In the genomic region with DNA sequence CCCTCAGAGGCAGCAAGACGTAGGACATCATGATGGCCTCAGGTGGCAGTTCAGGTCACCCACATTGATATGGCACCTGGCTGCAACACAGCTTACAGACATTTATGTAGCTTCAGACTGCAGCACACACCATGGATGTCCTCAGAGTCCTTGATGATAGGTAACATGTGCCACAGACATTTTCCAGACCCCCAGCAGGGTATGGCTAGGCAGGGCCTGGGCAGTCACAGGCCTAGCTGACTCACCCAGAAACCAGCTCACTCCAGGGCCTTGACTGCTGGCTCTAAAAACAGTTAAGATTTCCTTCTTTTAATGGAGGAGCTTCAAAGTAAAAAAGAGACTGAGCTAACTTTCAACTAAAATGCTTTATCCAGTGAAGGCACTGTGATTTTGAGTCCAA, we compare ENCODE assay signal across 22 mouse cellular contexts.
DNase-seq lines count a peak whose midpoint lies in the region; ATAC-seq and TF ChIP-seq lines count a peak whose summit lies in the region.
"Had no signal": no experiment of that assay in that cellular context is flagged by ENCODE, and none has a peak within 500 bp of the region (broad histone marks: within the 10 kb centered on the region; RNA-seq: fewer than 3 reads in every experiment).

No protein-coding gene starts in this region.

- no peak overlapping the region for H3K4me2 ChIP-seq in heart, embryonic 11.5 days
- H3K4me2 ChIP-seq: embryonic facial prominence, embryonic 13.5 days; forebrain, embryonic 12.5 days; heart, embryonic 12.5 days; hindbrain, embryonic 15.5 days had no signal

- H3K9ac ChIP-seq in heart, embryonic 11.5 days (ENCODE audit: low read depth, low read length): no peak overlapping the region
- H3K9ac ChIP-seq: embryonic facial prominence, embryonic 13.5 days; forebrain, embryonic 12.5 days; forebrain, postnatal 0 days; heart, embryonic 12.5 days; hindbrain, embryonic 15.5 days had no signal

- peak; percentile 20 for DNase-seq in adrenal gland, adult 2 months
- DNase-seq in adrenal gland, postnatal 4 days (ENCODE audit: low spot score in 2 of 2): no peak
- peak; percentile 8 for DNase-seq in heart, postnatal 4 days
- DNase-seq in Patski (ENCODE audit: low read depth, low spot score): no peak
- peak; percentile 7 for DNase-seq in adrenal gland, postnatal 14 days
- no peak for DNase-seq in frontal cortex, postnatal 25 days (ENCODE audit: low spot score in 2 of 2)
- no peak for DNase-seq in gastrocnemius, postnatal 14 days
- DNase-seq: cerebellum, adult 11-12 months; cerebellum, adult 9-10 months; cerebellum, postnatal 25 days; forebrain, postnatal 0 days; gastrocnemius, adult 2 months; gastrocnemius, postnatal 36 days; heart, adult 11 months; kidney, adult 2 months had no signal

- in situ Hi-C loops in Patski (cut with MboI; ENCODE audit: low pct_unique_long_range_greater_than_20kb): loop anchor here (5.0 kb wide), 2 partner anchors 137 to 437 kb away; no protein-coding TSS in a partner anchor

- no peaks in the 10 kb centered on the region for H3K27me3 ChIP-seq in heart, embryonic 11.5 days (ENCODE audit: control insufficient read depth, insufficient read depth, low read length)
- H3K27me3 ChIP-seq in Patski: no peaks in the 10 kb centered on the region
- H3K27me3 ChIP-seq: embryonic facial prominence, embryonic 13.5 days; forebrain, embryonic 12.5 days; heart, embryonic 12.5 days; hindbrain, embryonic 15.5 days had no signal

- no peak overlapping the region for H3K4me3 ChIP-seq in heart, embryonic 11.5 days (ENCODE audit: low read depth, low read length)
- H3K4me3 ChIP-seq: embryonic facial prominence, embryonic 13.5 days; forebrain, embryonic 12.5 days; gastrocnemius, adult 2 months; heart, embryonic 12.5 days; hindbrain, embryonic 15.5 days had no signal

- POLR2A ChIA-PET in Patski (lab: Charles Lee): interaction anchor here (0.7 kb wide), 1 partner anchor 48 kb away, joined by 3 read pairs; no protein-coding TSS in a partner anchor

- no peaks in the 10 kb centered on the region for H3K4me1 ChIP-seq in heart, embryonic 11.5 days (ENCODE audit: control insufficient read depth, insufficient read depth, low read length)
- H3K4me1 ChIP-seq: embryonic facial prominence, embryonic 13.5 days; forebrain, embryonic 12.5 days; hindbrain, embryonic 15.5 days had no signal

- no peak for TF ChIP-seq CTCF in Patski (IDR thresholded peaks at IDR 0.05)

- H3K9me3 ChIP-seq in heart, embryonic 11.5 days (replicated peaks; ENCODE audit: control insufficient read depth, low read length): no peaks in the 10 kb centered on the region
- H3K9me3 ChIP-seq: embryonic facial prominence, embryonic 13.5 days; forebrain, embryonic 12.5 days; hindbrain, embryonic 15.5 days had no signal

- intact Hi-C loops in gastrocnemius, postnatal 14 days (cut with DNase I; ENCODE audit: low total_unique reads): no loop called here

- WGBS in heart, embryonic 11.5 days (ENCODE audit: insufficient replicate concordance): 56% methylated on average over 1 of the region's 1 CpGs

- H3K36me3 ChIP-seq in heart, embryonic 11.5 days (ENCODE audit: control insufficient read depth, insufficient read depth, low read length): no peaks in the 10 kb centered on the region
- H3K36me3 ChIP-seq: embryonic facial prominence, embryonic 13.5 days; forebrain, embryonic 12.5 days; heart, embryonic 12.5 days; hindbrain, embryonic 15.5 days had no signal

- H3K27ac ChIP-seq in heart, embryonic 11.5 days (ENCODE audit: low read depth, low read length): no peak overlapping the region
- H3K27ac ChIP-seq: embryonic facial prominence, embryonic 13.5 days; forebrain, embryonic 12.5 days; gastrocnemius, adult 2 months; hindbrain, embryonic 15.5 days had no signal

- no peak for ATAC-seq in heart, embryonic 11.5 days (replicated peaks; ENCODE audit: insufficient number of reproducible peaks, low FRiP score, low TSS enrichment)
- peak; percentile 54 for ATAC-seq in Patski
- ATAC-seq: activated CD4-positive, CD25-positive, alpha-beta regulatory T cell, adult 4 months; forebrain, postnatal 0 days; intestine, embryonic 16.5 days had no signal

- CTCF ChIA-PET in Patski (lab: Charles Lee): interaction anchor here (1.0 to 1.7 kb wide), 3 partner anchors 11 to 75 kb away, joined by 3 to 9 read pairs (median 6); no protein-coding TSS in a partner anchor

Comparison
In these comparisons a context has a peak if more than half of its experiments do, and no peak if none do; other contexts are left out.
1. DNase-seq: peak in adrenal gland, adult 2 months (single experiment), heart, postnatal 4 days (single experiment) and adrenal gland, postnatal 14 days (single experiment); none in adrenal gland, postnatal 4 days (0 of 2), Patski (single experiment), frontal cortex, postnatal 25 days (0 of 2) and gastrocnemius, postnatal 14 days (single experiment).